Mouse (Mus musculus): Measurements from ENCODE around the gene Zfp938. TPM values are rescaled to one million over a fixed set of nuclear protein-coding genes. Genes with fewer than 3 reads are reported as not detected.

The Zfp938 gene
- 0.28 and 0.39 TPM in 2 replicates for polyA plus RNA-seq (2012; rRNA removed)

DNA sequence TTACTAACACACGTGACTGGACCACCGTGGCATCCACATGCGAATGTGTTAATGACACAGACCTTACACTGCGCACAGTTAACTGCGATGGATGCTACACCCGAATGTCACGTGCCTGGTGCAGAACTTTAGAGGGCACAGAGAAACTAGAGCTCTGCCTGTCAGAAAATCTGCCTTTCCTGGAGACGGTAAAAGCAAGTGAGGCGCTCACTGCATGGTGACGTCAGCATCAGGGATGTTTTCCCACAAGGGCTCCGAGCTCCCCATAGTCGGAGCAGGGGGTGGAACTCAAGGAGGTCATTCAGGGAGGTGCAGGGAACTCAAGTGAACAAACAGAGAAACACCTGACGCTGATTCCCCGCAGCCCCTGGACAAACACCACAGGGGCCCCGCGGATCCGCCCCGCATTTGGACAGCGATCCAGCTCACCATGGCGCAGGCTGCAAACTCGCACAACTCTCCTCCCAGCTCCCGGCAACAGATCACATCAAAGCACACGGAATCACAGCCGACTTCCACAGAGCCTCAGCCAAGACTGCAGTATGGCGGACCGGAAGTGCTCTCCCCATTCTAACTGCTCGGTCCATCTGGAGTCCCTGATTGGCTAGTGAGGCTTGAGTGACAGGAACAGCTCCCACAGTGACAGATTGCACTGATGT, at the start of gene Zfp938:
Gene Zfp938, minus strand, starts transcription at position 539 of the 659 bp plus-strand sequence.
- Histone ChIP-seq H3K4me3 (ENCODE audit: extremely low read depth, insufficient read depth, insufficient read length) (peak within 1 kb of the TSS; percentile 73), H3K27ac (ENCODE audit: insufficient read depth, low read length) (no peak within 1 kb of the TSS), H3K27me3 (ENCODE audit: control insufficient read depth, insufficient read depth, low read length) (no peaks in the 10 kb centered on the region), H3K36me3 (ENCODE audit: control insufficient read depth, insufficient read depth, low read length) (no peaks in the 10 kb centered on the region), H3K4me1 (ENCODE audit: control insufficient read depth, insufficient read depth, insufficient read length) (no peaks in the 10 kb centered on the region; the same call in 1 of the 2 replicates)
- peak; percentile 64 to 69 for DNase-seq (ENCODE audit: low read depth in 1 of 2, low spot score in 2 of 2)
- WGBS = 1% methylated on average over 27 of the region's 27 CpGs
- TF ChIP-seq CTCF (IDR thresholded peaks at IDR 0.05; ENCODE audit: extremely low read depth, insufficient read depth, insufficient read length, insufficient replicate concordance) = no peak
- TF ChIP-seq POLR2A (IDR thresholded peaks at IDR 0.05; ENCODE audit: low read depth, low read length) = no peak

DNA sequence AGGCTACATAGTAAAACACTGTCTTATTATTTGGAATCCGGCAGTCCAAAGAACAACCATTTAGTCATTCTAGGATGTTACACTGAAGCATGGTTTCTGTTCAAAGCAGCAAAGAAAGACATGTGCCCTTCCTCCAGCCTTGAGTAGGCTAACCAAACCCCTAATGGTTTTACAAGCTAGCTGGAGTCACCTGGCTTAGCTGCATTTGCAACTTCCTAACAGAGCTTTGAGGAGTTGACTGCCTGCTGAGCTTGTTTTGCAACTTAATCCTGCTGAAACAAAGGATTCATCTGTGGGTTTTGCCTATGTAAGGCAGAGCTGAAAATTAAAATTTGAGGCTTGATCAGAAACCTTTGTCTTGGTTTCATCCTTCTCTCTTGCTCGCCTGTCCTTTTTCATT, 16.3 kb upstream of the Zfp938 start:
- H3K4me1 ChIP-seq (ENCODE audit: control insufficient read depth, insufficient read depth, insufficient read length) = no peaks in the 10 kb centered on the region
- WGBS = 83% methylated on average over 2 of the region's 2 CpGs
- H3K4me3 ChIP-seq (ENCODE audit: extremely low read depth, insufficient read depth, insufficient read length) = no peak overlapping the region
- H3K27ac ChIP-seq (ENCODE audit: insufficient read depth, low read length) = no peak overlapping the region
- no peak for DNase-seq (ENCODE audit: low read depth in 1 of 2, low spot score in 2 of 2)
- no peaks in the 10 kb centered on the region for H3K27me3 ChIP-seq (ENCODE audit: control insufficient read depth, insufficient read depth, low read length)
- H3K36me3 ChIP-seq (ENCODE audit: control insufficient read depth, insufficient read depth, low read length) = no peaks in the 10 kb centered on the region
- TF ChIP-seq POLR2A (IDR thresholded peaks at IDR 0.05; ENCODE audit: low read depth, low read length) (no peak), CTCF (IDR thresholded peaks at IDR 0.05; ENCODE audit: extremely low read depth, insufficient read depth, insufficient read length, insufficient replicate concordance) (no peak)

DNA sequence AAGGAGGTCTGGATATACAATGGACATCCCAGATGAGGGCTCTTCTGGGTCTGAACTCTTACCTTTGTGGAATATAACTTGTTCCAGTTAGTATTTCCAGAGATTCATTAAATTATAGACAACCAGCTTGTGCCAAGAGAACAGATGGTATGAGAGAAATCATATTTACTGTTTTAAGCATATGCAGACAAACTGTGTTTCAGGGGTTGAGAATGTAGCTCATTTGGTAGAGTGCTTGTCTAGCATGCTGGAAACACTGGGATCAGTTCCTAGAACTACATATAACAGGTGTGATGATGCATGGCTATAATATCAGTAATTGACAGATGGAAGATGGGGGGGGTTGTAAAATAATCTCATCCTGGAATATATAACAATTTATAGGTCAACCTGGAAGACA, 3.9 kb upstream of the Zfp938 start:
- H3K27me3 ChIP-seq (ENCODE audit: control insufficient read depth, insufficient read depth, low read length) = no peaks in the 10 kb centered on the region
- H3K4me3 ChIP-seq (ENCODE audit: extremely low read depth, insufficient read depth, insufficient read length) = no peak overlapping the region
- H3K4me1 ChIP-seq (ENCODE audit: control insufficient read depth, insufficient read depth, insufficient read length) = no peaks in the 10 kb centered on the region; the same call in 1 of the 2 replicates
- H3K27ac ChIP-seq (ENCODE audit: insufficient read depth, low read length) = no peak overlapping the region
- DNase-seq (ENCODE audit: low read depth in 1 of 2, low spot score in 2 of 2) = no peak
- H3K36me3 ChIP-seq (ENCODE audit: control insufficient read depth, insufficient read depth, low read length) = no peaks in the 10 kb centered on the region
- TF ChIP-seq CTCF (IDR thresholded peaks at IDR 0.05; ENCODE audit: extremely low read depth, insufficient read depth, insufficient read length, insufficient replicate concordance) (no peak), POLR2A (IDR thresholded peaks at IDR 0.05; ENCODE audit: low read depth, low read length) (no peak)

DNA sequence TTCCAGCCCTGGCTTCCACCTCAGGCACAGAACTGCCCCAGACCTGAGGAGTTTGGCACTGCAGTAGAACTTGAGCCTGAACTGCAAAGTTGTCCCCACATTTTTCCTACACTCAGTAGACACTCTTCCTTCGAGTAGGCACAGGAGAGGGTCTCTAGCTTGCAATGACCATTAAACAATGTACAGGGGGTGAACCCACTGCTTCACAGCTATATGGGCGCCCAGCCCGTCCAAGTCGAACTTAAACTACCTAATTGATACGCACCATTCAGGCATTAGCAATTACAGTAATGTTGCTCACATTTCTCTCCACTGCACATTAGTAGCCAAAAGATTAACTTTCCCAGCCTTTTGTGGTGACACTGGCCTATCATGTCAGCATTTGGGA, 315 bp upstream of the Zfp938 start:
- no peak for TF ChIP-seq POLR2A (IDR thresholded peaks at IDR 0.05; ENCODE audit: low read depth, low read length)
- TF ChIP-seq CTCF (IDR thresholded peaks at IDR 0.05; ENCODE audit: extremely low read depth, insufficient read depth, insufficient read length, insufficient replicate concordance) = no peak
- Histone ChIP-seq H3K4me1 (ENCODE audit: control insufficient read depth, insufficient read depth, insufficient read length) (no peaks in the 10 kb centered on the region; the same call in 1 of the 2 replicates), H3K27ac (ENCODE audit: insufficient read depth, low read length) (no peak overlapping the region), H3K4me3 (ENCODE audit: extremely low read depth, insufficient read depth, insufficient read length) (peak overlapping the region; percentile 73; the same call in 1 of the 2 replicates), H3K27me3 (ENCODE audit: control insufficient read depth, insufficient read depth, low read length) (no peaks in the 10 kb centered on the region), H3K36me3 (ENCODE audit: control insufficient read depth, insufficient read depth, low read length) (no peaks in the 10 kb centered on the region)
- WGBS = 76% methylated on average over 5 of the region's 5 CpGs
- no peak for DNase-seq (ENCODE audit: low read depth in 1 of 2, low spot score in 2 of 2)

DNA sequence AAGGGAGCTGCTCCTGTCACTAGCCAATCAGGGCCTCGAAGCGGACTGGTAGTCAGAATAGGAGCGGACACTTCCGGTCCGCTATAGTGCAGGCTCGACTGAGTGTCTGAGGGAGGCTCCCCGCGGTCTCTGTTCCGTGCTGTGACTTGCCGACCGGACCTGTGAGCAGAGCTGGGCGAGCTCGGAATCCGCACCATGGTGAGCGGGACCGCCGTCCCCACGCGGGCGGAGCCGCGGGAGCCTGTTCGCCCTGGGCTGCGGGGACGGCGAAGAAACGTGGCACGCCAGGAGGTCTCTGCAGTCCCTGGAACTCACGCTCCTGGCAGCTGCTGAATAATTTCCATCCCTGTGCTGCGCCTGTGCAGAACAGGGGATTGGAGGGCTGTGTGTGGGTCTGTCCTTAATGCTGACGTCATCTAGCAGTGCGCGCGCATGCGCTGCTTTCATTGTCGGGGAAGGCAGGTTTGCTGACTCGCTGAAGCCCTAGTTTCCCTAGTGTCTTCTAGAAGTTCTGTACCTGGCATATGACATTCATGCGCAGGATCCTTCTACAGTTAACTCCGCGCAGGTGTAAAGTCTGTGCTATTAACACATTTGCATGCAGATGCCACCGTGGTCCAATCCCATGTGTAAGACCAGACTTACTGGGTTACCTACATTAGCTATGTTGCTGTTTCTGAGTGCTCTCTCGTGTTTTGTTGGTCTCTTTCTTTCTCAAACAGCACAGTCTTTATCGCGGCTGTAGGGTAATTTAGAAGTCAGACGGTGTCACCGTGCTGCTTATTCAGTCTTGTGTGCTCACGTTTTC, 62.6 kb downstream of the Zfp938 start:
- H3K27me3 ChIP-seq (ENCODE audit: control insufficient read depth, insufficient read depth, low read length) = no peaks in the 10 kb centered on the region

More for the DNA sequence above, 62.6 kb downstream of the Zfp938 start:
- peak; percentile 64 to 65 for DNase-seq (ENCODE audit: low read depth in 1 of 2, low spot score in 2 of 2)
- no peaks in the 10 kb centered on the region; the same call in 1 of the 2 replicates for H3K4me1 ChIP-seq (ENCODE audit: control insufficient read depth, insufficient read depth, insufficient read length)
- no peaks in the 10 kb centered on the region for H3K36me3 ChIP-seq (ENCODE audit: control insufficient read depth, insufficient read depth, low read length)
- peak overlapping the region; percentile 60 for H3K27ac ChIP-seq (ENCODE audit: insufficient read depth, low read length)
- 6% methylated on average over 47 of the region's 47 CpGs for WGBS
- peak overlapping the region; percentile 66 for H3K4me3 ChIP-seq (ENCODE audit: extremely low read depth, insufficient read depth, insufficient read length)
- no peak for TF ChIP-seq POLR2A (IDR thresholded peaks at IDR 0.05; ENCODE audit: low read depth, low read length)
- TF ChIP-seq CTCF (IDR thresholded peaks at IDR 0.05; ENCODE audit: extremely low read depth, insufficient read depth, insufficient read length, insufficient replicate concordance) = no peak

Other genes with a start within 250 kb of the Zfp938 start
- gene Zfp873, start 193.2 kb downstream of the Zfp938 start, polyA plus RNA-seq (2012; rRNA removed) = 0.99 and 1.4 TPM in 2 replicates
- gene BC024063, start 157.9 kb downstream of the Zfp938 start, polyA plus RNA-seq (2012; rRNA removed) = 0.04 and 0.13 TPM in 2 replicates
- 0.19 and 0.22 TPM in 2 replicates for gene AU041133, start 113.3 kb downstream of the Zfp938 start, polyA plus RNA-seq (2012; rRNA removed)
- gene 4932415D10Rik, start 75.3 kb upstream of the Zfp938 start, polyA plus RNA-seq (2012; rRNA removed) = not detected in 2 replicates
- gene Gm4924, start 113.0 kb upstream of the Zfp938 start, polyA plus RNA-seq (2012; rRNA removed) = 0.19 TPM in 1 of 2 replicates, not detected in the other

All from spleen, adult 2 months (tissue).